Comparison of ENCODE assay signal across 12 mouse cellular contexts in the genomic region with DNA sequence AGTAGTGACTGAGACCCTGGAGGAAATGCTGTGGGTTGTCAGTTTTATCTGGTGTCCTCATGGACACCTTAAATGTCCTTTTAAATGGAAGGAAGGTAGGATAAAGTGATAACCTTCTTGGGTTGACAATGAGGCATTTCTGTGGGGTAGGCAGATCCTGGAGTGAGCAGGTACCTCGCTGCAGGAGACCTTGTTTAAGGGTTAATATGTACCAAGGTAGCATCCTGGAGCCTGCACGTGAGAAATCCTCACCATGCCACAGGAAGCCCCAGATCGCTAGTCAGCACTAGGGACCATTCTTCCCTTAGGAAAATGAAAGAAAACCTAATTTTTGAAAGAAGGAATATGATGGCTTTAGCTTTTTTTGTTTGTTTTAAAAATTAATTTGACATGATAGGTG. TPM values are rescaled to one million over a fixed set of nuclear protein-coding genes. Genes with fewer than 3 reads are reported as not detected.
DNase-seq lines count a peak whose midpoint lies in the region; ATAC-seq and TF ChIP-seq lines count a peak whose summit lies in the region.
"Had no signal": no experiment of that assay in that cellular context is flagged by ENCODE, and none has a peak within 500 bp of the region (broad histone marks: within the 10 kb centered on the region; RNA-seq: fewer than 3 reads in every experiment).

No protein-coding gene starts in this region.

- 14% methylated on average over 3 of the region's 3 CpGs for WGBS in heart, embryonic 13.5 days
- 26% methylated on average over 3 of the region's 3 CpGs for WGBS in heart, adult 2 months
- 8% methylated on average over 3 of the region's 3 CpGs for WGBS in stomach, embryonic 14.5 days
- 24% methylated on average over 3 of the region's 3 CpGs for WGBS in stomach, postnatal 0 days
- WGBS in limb, embryonic 14.5 days = 4% methylated on average over 3 of the region's 3 CpGs

- no peak overlapping the region for H3K27ac ChIP-seq in heart, embryonic 13.5 days (replicated peaks)
- no peak overlapping the region for H3K27ac ChIP-seq in heart, adult 2 months
- no peak overlapping the region for H3K27ac ChIP-seq in stomach, embryonic 14.5 days (ENCODE audit: low read length)
- no peak overlapping the region for H3K27ac ChIP-seq in stomach, postnatal 0 days (replicated peaks)
- no peak overlapping the region for H3K27ac ChIP-seq in limb, embryonic 14.5 days (replicated peaks; ENCODE audit: low read depth, low read length)

- H3K27me3 ChIP-seq in heart, embryonic 13.5 days (replicated peaks) = peaks cover 5% of the 10 kb centered on the region; the same call in 1 of the 2 replicates
- 0 out of 2 replicates have a peak, but pooled peaks cover 2% of the 10 kb centered on the region for H3K27me3 ChIP-seq in heart, adult 2 months (ENCODE audit: control insufficient read depth, insufficient read depth, low read length)
- no peaks in the 10 kb centered on the region for H3K27me3 ChIP-seq in stomach, embryonic 14.5 days (ENCODE audit: control insufficient read depth, insufficient read depth, low read length)
- no peaks in the 10 kb centered on the region for H3K27me3 ChIP-seq in stomach, postnatal 0 days (ENCODE audit: control insufficient read depth, insufficient read depth, low read length)
- H3K27me3 ChIP-seq in limb, embryonic 14.5 days (ENCODE audit: control insufficient read depth, insufficient read depth, low read length) = no peaks in the 10 kb centered on the region
- H3K27me3 ChIP-seq: intestine, embryonic 15.5 days had no signal

- no peak for TF ChIP-seq CTCF in heart, adult 2 months (IDR thresholded peaks at IDR 0.05)
- TF ChIP-seq CTCF in stomach, postnatal 0 days (IDR thresholded peaks at IDR 0.05; ENCODE audit: low read depth) = no peak

- H3K79me2 ChIP-seq in heart, adult 2 months (replicated peaks; ENCODE audit: control insufficient read depth, insufficient read depth, low read length) = no peaks in the 10 kb centered on the region

- DNase-seq in heart, adult 2 months = no peak
- no peak for DNase-seq in stomach, postnatal 0 days (ENCODE audit: low spot score)
- DNase-seq in limb, embryonic 14.5 days (ENCODE audit: low spot score) = no peak
- no peak for DNase-seq in thymus, postnatal 4 days
- no peak for DNase-seq in c-Kit-positive CD71-positive TER-119-positive erythroid progenitor cells, embryonic 14.5 days (ENCODE audit: low spot score)
- DNase-seq in T-cell, adult 2 months (ENCODE audit: low spot score) = no peak
- DNase-seq: lung, postnatal 14 days; spleen, adult 18-20 months; thymus, postnatal 25 days had no signal

- intact Hi-C loops in heart, adult 2 months (cut with DNase I) = loop anchor here (5.0 kb wide), 3 partner anchors 167 to 312 kb away; no protein-coding TSS in a partner anchor

- no peak for ATAC-seq in heart, embryonic 13.5 days (ENCODE audit: extremely low read depth, insufficient number of reproducible peaks, low FRiP score, low TSS enrichment)
- ATAC-seq in stomach, embryonic 14.5 days (ENCODE audit: insufficient number of reproducible peaks, insufficient read depth, low FRiP score, low read depth) = no peak
- ATAC-seq in stomach, postnatal 0 days (ENCODE audit: low FRiP score, low TSS enrichment) = no peak
- ATAC-seq in limb, embryonic 14.5 days (ENCODE audit: low FRiP score, low read depth) = no peak

- no peak for TF ChIP-seq POLR2A in heart, adult 2 months (IDR thresholded peaks at IDR 0.05; ENCODE audit: insufficient read depth, low read depth, low read length)
- no peak for TF ChIP-seq POLR2A in limb, embryonic 14.5 days (IDR thresholded peaks at IDR 0.05; ENCODE audit: borderline replicate concordance, extremely low read depth, insufficient read depth, insufficient read length)

- H3K4me2 ChIP-seq in heart, embryonic 13.5 days = peak overlapping the region; percentile 95
- H3K4me2 ChIP-seq in stomach, embryonic 14.5 days (replicated peaks; ENCODE audit: low read depth, low read length) = peak overlapping the region; percentile 83
- H3K4me2 ChIP-seq in stomach, postnatal 0 days (replicated peaks; ENCODE audit: low read depth) = no peak overlapping the region
- peak overlapping the region; percentile 75 for H3K4me2 ChIP-seq in limb, embryonic 14.5 days (replicated peaks; ENCODE audit: low read depth, low read length, severe bottlenecking)

- H3K36me3 ChIP-seq in heart, embryonic 13.5 days = no peaks in the 10 kb centered on the region
- no peaks in the 10 kb centered on the region for H3K36me3 ChIP-seq in heart, adult 2 months (ENCODE audit: control insufficient read depth, insufficient read depth, low read length)
- no peaks in the 10 kb centered on the region for H3K36me3 ChIP-seq in stomach, embryonic 14.5 days (ENCODE audit: control insufficient read depth, insufficient read depth, low read length)
- H3K36me3 ChIP-seq in stomach, postnatal 0 days (ENCODE audit: control insufficient read depth, insufficient read depth, low read length) = no peaks in the 10 kb centered on the region
- no peaks in the 10 kb centered on the region for H3K36me3 ChIP-seq in limb, embryonic 14.5 days (ENCODE audit: control insufficient read depth, insufficient read depth, low read length)
- H3K36me3 ChIP-seq: intestine, embryonic 15.5 days had no signal

- H3K4me1 ChIP-seq in heart, embryonic 13.5 days = peaks cover 45% of the 10 kb centered on the region
- peaks cover 2% of the 10 kb centered on the region for H3K4me1 ChIP-seq in heart, adult 2 months (ENCODE audit: control insufficient read depth, insufficient read depth, low read length)
- peaks cover 21% of the 10 kb centered on the region for H3K4me1 ChIP-seq in stomach, embryonic 14.5 days (ENCODE audit: control insufficient read depth, insufficient read depth, low read length)
- no peaks in the 10 kb centered on the region for H3K4me1 ChIP-seq in stomach, postnatal 0 days (replicated peaks; ENCODE audit: control insufficient read depth, insufficient read depth)
- peaks cover 25% of the 10 kb centered on the region for H3K4me1 ChIP-seq in limb, embryonic 14.5 days (ENCODE audit: control insufficient read depth, insufficient read depth, low read length)

- H3K9me3 ChIP-seq in heart, embryonic 13.5 days = no peaks in the 10 kb centered on the region
- no peaks in the 10 kb centered on the region for H3K9me3 ChIP-seq in stomach, embryonic 14.5 days (ENCODE audit: control insufficient read depth, low read depth, low read length)
- H3K9me3 ChIP-seq in stomach, postnatal 0 days (ENCODE audit: control insufficient read depth, low read length) = no peaks in the 10 kb centered on the region
- H3K9me3 ChIP-seq in limb, embryonic 14.5 days (ENCODE audit: control insufficient read depth, low read length) = no peaks in the 10 kb centered on the region
- H3K9me3 ChIP-seq: intestine, embryonic 15.5 days had no signal

- no peak overlapping the region; the same call in 1 of the 2 replicates for H3K9ac ChIP-seq in heart, embryonic 13.5 days
- H3K9ac ChIP-seq in heart, adult 2 months (ENCODE audit: low read depth, low read length) = no peak overlapping the region
- H3K9ac ChIP-seq in stomach, embryonic 14.5 days (replicated peaks; ENCODE audit: low read depth, low read length) = no peak overlapping the region
- H3K9ac ChIP-seq in stomach, postnatal 0 days (ENCODE audit: low read length) = no peak overlapping the region
- no peak overlapping the region for H3K9ac ChIP-seq in limb, embryonic 14.5 days (ENCODE audit: low read depth, low read length, severe bottlenecking)

- no peak overlapping the region for H3K4me3 ChIP-seq in heart, embryonic 13.5 days
- H3K4me3 ChIP-seq in heart, adult 2 months = no peak overlapping the region
- no peak overlapping the region for H3K4me3 ChIP-seq in stomach, embryonic 14.5 days (ENCODE audit: low read depth, low read length)
- H3K4me3 ChIP-seq in stomach, postnatal 0 days (ENCODE audit: low read depth, low read length) = no peak overlapping the region
- H3K4me3 ChIP-seq in limb, embryonic 14.5 days (replicated peaks; ENCODE audit: low read length) = no peak overlapping the region

- no peak for TF ChIP-seq EP300 in heart, adult 2 months (IDR thresholded peaks at IDR 0.05; ENCODE audit: insufficient read depth, low read depth, low read length)
- TF ChIP-seq EP300 in stomach, postnatal 0 days (optimal IDR thresholded peaks at IDR 0.05) = no peak

RNA-seq across cellular contexts. Expression of a gene that starts 1.0 kb away (rescaled TPM):
- 110 and 126 TPM in 2 replicates for polyA plus RNA-seq in heart, embryonic 13.5 days (2015; fragmentation: Nextera tagmentation; extraction: Ambion mirVana)
- total RNA-seq in heart, adult 2 months (2021) = 10 to 100 TPM; 94.0 to 94.7 TPM
- 77.8 and 91.0 TPM in 2 replicates for polyA plus RNA-seq in heart, adult 2 months (2012; rRNA removed)
- polyA plus RNA-seq in stomach, embryonic 14.5 days (2014; fragmentation: Nextera tagmentation; extraction: Ambion mirVana) = 126 and 127 TPM in 2 replicates
- polyA plus RNA-seq in stomach, postnatal 0 days (2015; fragmentation: Nextera tagmentation; extraction: Ambion mirVana) = 37.8 and 44.2 TPM in 2 replicates
- polyA plus RNA-seq in limb, embryonic 14.5 days (2012; rRNA removed) = 332 and 333 TPM in 2 replicates
- polyA plus RNA-seq in limb, embryonic 14.5 days (2014; fragmentation: Nextera tagmentation; extraction: Ambion mirVana) = 114 and 118 TPM in 2 replicates

RNA-seq across cellular contexts. Expression of a gene that starts 51.4 kb away (rescaled TPM):
- polyA plus RNA-seq in heart, embryonic 13.5 days (2015; fragmentation: Nextera tagmentation; extraction: Ambion mirVana) = 85.0 and 87.3 TPM in 2 replicates
- under 1 TPM in 1 of 2 experiments, not detected in 1; 0.30 TPM for total RNA-seq in heart, adult 2 months (2021)
- polyA plus RNA-seq in heart, adult 2 months (2012; rRNA removed) = 0.41 and 2.6 TPM in 2 replicates
- polyA plus RNA-seq in stomach, embryonic 14.5 days (2014; fragmentation: Nextera tagmentation; extraction: Ambion mirVana) = 631 and 633 TPM in 2 replicates
- 304 and 499 TPM in 2 replicates for polyA plus RNA-seq in stomach, postnatal 0 days (2015; fragmentation: Nextera tagmentation; extraction: Ambion mirVana)
- 287 and 384 TPM in 2 replicates for polyA plus RNA-seq in limb, embryonic 14.5 days (2012; rRNA removed)
- polyA plus RNA-seq in limb, embryonic 14.5 days (2014; fragmentation: Nextera tagmentation; extraction: Ambion mirVana) = 343 and 395 TPM in 2 replicates

Comparison
In these comparisons a context has a peak if more than half of its experiments do, and no peak if none do; other contexts are left out.
1. RNA of a gene that starts 51.4 kb away (polyA plus RNA-seq): 631 to 633 TPM in stomach, embryonic 14.5 days, 304 to 499 TPM in stomach, postnatal 0 days, 287 to 395 TPM in limb, embryonic 14.5 days and 85.0 to 87.3 TPM in heart, embryonic 13.5 days; 0.41 to 2.6 TPM in heart, adult 2 months; every median in the first group is over 10 times any median in the second.